Mouse (Mus musculus) liver, embryonic 14.5 days (tissue): Measurements from ENCODE around the gene Prrc2b. TPM values are rescaled to one million over a fixed set of nuclear protein-coding genes. Genes with fewer than 3 reads are reported as not detected.

Experiments
- ATAC-seq: fragments of 200-750 bp; cut with Nextera tagmentation; 2 replicates; pipeline ENCODE4 v1.8.0; 2017; ENCODE audit warnings: moderate number of reproducible peaks, mild to moderate bottlenecking, moderate library complexity; ENCODE audit not compliant: insufficient read depth
- DNase-seq, 3 experiments: peaks; one replicate each; pipeline ENCODE4 v3.0.0-alpha.2; 2012 to 2013; ENCODE audit warnings: low read depth in 3 of 3, low spot score in 3 of 3
- H3K27ac ChIP-seq: fragments of 300-500 bp; sonication (generic); 2 replicates; pipeline ENCODE4 v1.5.1; 2014; ENCODE audit warnings: moderate library complexity, mild to moderate bottlenecking, control low read depth, inconsistent platforms
- H3K27me3 ChIP-seq: fragments of 300-500 bp; sonication (generic); 2 replicates; pipeline ENCODE4 v1.6.1; 2014; ENCODE audit warnings: mild to moderate bottlenecking, low read length, moderate library complexity; ENCODE audit not compliant: control insufficient read depth, insufficient read depth
- H3K36me3 ChIP-seq: fragments of 300-500 bp; sonication (generic); replicated peaks from 2 replicates; pipeline ENCODE4 v1.6.1; 2014; ENCODE audit warnings: low read depth; ENCODE audit not compliant: control insufficient read depth, insufficient read depth
- H3K4me1 ChIP-seq, 2 experiments: fragments of 200-500 bp in 1 of 2; fragments of 300-500 bp in 1 of 2; sonication (generic) in 1 of 2; replicated peaks; 2 replicates each; pipeline ENCODE4 v1.6.1; 2012 to 2014; ENCODE audit warnings: antibody characterized with exemption in 1 of 2, inconsistent platforms in 1 of 2, low read length in 1 of 2; ENCODE audit not compliant: control insufficient read depth in 2 of 2, insufficient read depth in 2 of 2
- H3K4me2 ChIP-seq: fragments of 300-500 bp; sonication (generic); 2 replicates; pipeline ENCODE4 v1.6.1; 2014; ENCODE audit warnings: low read depth, mild to moderate bottlenecking, control low read depth, moderate library complexity
- H3K4me3 ChIP-seq, 2 experiments: fragments of 200-500 bp in 1 of 2; fragments of 300-500 bp in 1 of 2; sonication (generic) in 1 of 2; 2 replicates each; pipeline ENCODE4 v1.5.1; 2012 to 2014; ENCODE audit warnings: low read depth in 2 of 2, low read length in 2 of 2, mild to moderate bottlenecking in 2 of 2, control low read depth in 1 of 2, inconsistent platforms in 1 of 2, moderate library complexity in 1 of 2; ENCODE audit not compliant: insufficient read depth in 1 of 2
- H3K9ac ChIP-seq: fragments of 300-500 bp; sonication (generic); replicated peaks from 2 replicates; pipeline ENCODE4 v1.6.1; 2014; ENCODE audit warnings: mild to moderate bottlenecking, control low read depth, moderate library complexity
- H3K9me3 ChIP-seq: fragments of 300-500 bp; sonication (generic); 2 replicates; pipeline ENCODE4 v1.6.1; 2016; ENCODE audit warnings: low read length, mixed read lengths; ENCODE audit not compliant: control insufficient read depth
- CTCF ChIP-seq: IDR thresholded peaks from 2 replicates; pipeline ENCODE4 v1.5.1; 2016; ENCODE audit warnings: antibody characterized with exemption, low read depth, control low read depth
- EP300 ChIP-seq: IDR thresholded peaks from 2 replicates; pipeline ENCODE4 v1.6.1; 2016; ENCODE audit warnings: antibody characterized with exemption, low read depth
- WGBS: fragments of 180-500 bp; shearing (Covaris S2); extraction: QIAGEN DNeasy Blood & Tissue Kit; methylation state at CpG from one replicate; pipeline ENCODE4 v1.1.7; 2014; ENCODE audit not compliant: insufficient replicate concordance; 5-methylcytosine and 5-hydroxymethylcytosine counted together
- polyA plus RNA-seq, 2 experiments: library from polyadenylated mRNA; depleted of rRNA in 1 of 2; stranded (reverse) in 1 of 2; unstranded in 1 of 2; fragments of >200 nt; fragmentation: Nextera tagmentation in 1 of 2; extraction: Ambion mirVana in 1 of 2; gene quantifications; 2 replicates each; pipeline versions ENCODE4 v1.2.1 to v1.2.3; 2012 to 2014

The Prrc2b gene
- 6.7 and 7.6 TPM in 2 replicates for polyA plus RNA-seq (2012; rRNA removed)
- 6.2 and 10.6 TPM in 2 replicates for polyA plus RNA-seq (2014; fragmentation: Nextera tagmentation; extraction: Ambion mirVana)

DNA sequence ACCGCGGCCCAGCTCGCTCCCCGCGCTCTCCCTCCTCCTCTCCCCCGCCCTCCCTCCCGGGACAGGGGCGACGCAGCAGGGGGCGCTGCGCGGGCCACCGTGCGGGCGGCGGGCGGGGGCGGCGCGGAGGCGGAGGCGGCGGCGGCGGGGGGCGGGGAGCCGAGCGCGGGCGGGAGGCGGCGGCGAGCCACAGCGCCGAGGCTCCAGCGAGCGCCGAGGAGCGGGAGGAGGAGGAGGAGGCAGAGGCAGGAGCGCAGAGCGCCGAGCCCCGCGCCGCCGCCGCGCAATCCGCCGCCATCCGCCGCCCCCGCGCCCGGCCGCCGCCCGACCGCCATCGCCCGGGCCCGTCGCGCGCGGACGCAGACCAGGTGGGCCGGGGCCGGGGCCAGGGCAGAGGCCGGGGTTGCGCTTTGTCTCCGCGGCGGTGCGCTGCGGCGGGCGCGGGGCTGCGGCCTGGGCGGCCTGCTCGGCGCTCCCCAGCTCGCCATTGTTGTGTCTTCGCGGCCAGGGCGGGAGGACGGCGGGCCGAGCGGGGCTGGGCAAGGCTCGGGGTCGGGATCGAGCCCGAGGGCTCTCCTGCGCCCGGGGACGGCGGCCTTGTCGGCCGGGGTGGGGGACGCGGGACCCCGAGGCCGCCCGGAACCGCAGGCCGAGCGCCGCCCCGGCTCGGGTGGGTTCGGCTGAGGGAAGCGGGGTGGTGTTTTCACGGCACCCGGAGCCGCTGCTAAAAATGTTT is at the start of gene Prrc2b:
TSS of gene Prrc2b (plus strand) at position 159 of the 736 bp plus-strand sequence.
- DNase-seq (no peak), ATAC-seq (peak; percentile 69)
- H3K27ac ChIP-seq = peak within 1 kb of the TSS; percentile 87
- peak within 1 kb of the TSS; percentile 78 to 92 for H3K4me3 ChIP-seq
- H3K27me3 ChIP-seq = no peaks in the 10 kb centered on the region
- H3K9ac ChIP-seq = peak within 1 kb of the TSS; percentile 90
- peak within 1 kb of the TSS; percentile 86 for H3K4me2 ChIP-seq
- no peaks in the 10 kb centered on the region for H3K36me3 ChIP-seq
- WGBS = under 1% methylated on average over 82 of the region's 117 CpGs
- peak; percentile 43; the same call in 1 of the 2 replicates for TF ChIP-seq CTCF
- TF ChIP-seq EP300 = no peak
- H3K4me1 ChIP-seq = peaks cover 20 to 43% of the 10 kb centered on the region in 2 experiments
- no peaks in the 10 kb centered on the region for H3K9me3 ChIP-seq

DNA sequence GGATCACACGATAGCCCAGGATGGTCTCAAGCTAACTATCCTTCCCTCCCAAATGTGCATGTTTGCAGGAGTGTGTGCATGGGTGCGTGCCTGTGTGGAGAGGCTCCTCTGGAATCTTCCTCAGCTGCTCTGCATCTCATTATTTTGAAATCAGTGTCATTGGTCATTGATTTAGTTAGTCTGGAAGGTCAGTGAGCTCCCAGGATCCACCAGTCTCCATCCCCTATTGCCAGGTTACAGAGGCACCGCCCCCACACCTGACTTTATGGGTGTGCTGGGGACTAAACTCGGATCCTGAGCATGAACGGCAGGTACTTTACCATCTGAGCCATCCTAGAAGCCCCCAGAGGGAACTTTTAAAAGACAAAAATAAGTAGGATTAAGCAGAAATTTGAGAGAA is 47.9 kb upstream of the Prrc2b start:
- H3K4me3 ChIP-seq = no peak overlapping the region
- H3K27me3 ChIP-seq = no peaks in the 10 kb centered on the region
- H3K27ac ChIP-seq = no peak overlapping the region
- DNase-seq = no peak
- TF ChIP-seq EP300 = no peak
- TF ChIP-seq CTCF = no peak
- H3K9ac ChIP-seq = no peak overlapping the region
- peaks cover 9 to 18% of the 10 kb centered on the region in 2 experiments; a peak in 3 of 4 replicates for H3K4me1 ChIP-seq
- no peaks in the 10 kb centered on the region for H3K9me3 ChIP-seq
- ATAC-seq = no peak
- H3K4me2 ChIP-seq = no peak overlapping the region
- no peaks in the 10 kb centered on the region for H3K36me3 ChIP-seq
- 74% methylated on average over 5 of the region's 5 CpGs for WGBS

DNA sequence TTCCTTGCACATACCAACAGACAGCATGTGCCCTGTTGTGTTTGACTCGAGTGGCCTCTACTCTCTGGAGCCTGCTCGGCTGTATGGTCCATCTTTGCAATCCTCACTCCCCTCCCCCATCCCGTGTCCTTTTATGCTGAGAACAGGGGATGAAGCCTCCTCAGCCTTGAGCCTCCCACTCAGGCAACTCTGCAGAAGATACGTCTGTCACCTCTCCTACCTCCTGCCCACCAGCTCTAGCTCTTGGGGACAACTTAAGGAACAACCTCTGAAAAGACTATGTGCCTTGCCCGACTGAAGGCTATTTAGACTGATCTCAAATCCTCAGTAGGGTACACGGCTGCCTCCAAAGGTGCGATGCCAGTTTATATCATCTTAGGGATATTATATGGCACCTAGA is 47.3 kb upstream of the Prrc2b start:
- H3K4me3 ChIP-seq = no peak overlapping the region
- H3K27me3 ChIP-seq = no peaks in the 10 kb centered on the region
- ATAC-seq (no peak), DNase-seq (no peak)
- no peak overlapping the region for H3K9ac ChIP-seq
- no peak overlapping the region for H3K4me2 ChIP-seq
- H3K27ac ChIP-seq = no peak overlapping the region
- TF ChIP-seq CTCF = no peak
- no peak for TF ChIP-seq EP300
- 66% methylated on average over 7 of the region's 7 CpGs for WGBS
- H3K9me3 ChIP-seq = no peaks in the 10 kb centered on the region
- no peaks in the 10 kb centered on the region for H3K36me3 ChIP-seq
- H3K4me1 ChIP-seq = peaks cover 8 to 15% of the 10 kb centered on the region in 2 experiments; a peak in 3 of 4 replicates

DNA sequence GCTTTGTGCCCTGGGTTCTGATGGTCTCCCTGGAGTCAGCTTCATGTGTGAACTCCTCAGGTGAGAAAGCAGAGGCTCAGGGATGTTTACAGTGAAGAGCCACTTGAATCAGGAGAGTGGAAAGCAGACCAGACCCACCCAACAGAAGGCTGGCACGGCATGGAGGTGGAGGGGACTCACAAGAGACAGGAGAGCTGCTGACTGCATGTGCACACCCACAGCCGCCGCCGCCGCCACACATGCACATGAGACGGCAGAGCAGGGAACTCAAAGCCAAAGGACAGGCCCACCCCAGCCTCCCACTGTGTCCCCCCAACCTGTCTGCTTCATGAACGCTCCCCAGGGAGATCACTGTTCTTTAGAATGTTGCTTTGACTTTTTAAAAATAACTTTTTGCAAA is 46.8 kb upstream of the Prrc2b start:
- Histone ChIP-seq H3K4me1 (peaks cover 2 to 10% of the 10 kb centered on the region in 2 experiments; a peak in 3 of 4 replicates), H3K27ac (no peak overlapping the region), H3K4me2 (no peak overlapping the region), H3K4me3 (no peak overlapping the region), H3K27me3 (no peaks in the 10 kb centered on the region), H3K36me3 (no peaks in the 10 kb centered on the region), H3K9ac (no peak overlapping the region), H3K9me3 (no peaks in the 10 kb centered on the region)
- DNase-seq (no peak), ATAC-seq (no peak)
- TF ChIP-seq EP300 = no peak
- TF ChIP-seq CTCF = no peak
- 81% methylated on average over 7 of the region's 7 CpGs for WGBS

DNA sequence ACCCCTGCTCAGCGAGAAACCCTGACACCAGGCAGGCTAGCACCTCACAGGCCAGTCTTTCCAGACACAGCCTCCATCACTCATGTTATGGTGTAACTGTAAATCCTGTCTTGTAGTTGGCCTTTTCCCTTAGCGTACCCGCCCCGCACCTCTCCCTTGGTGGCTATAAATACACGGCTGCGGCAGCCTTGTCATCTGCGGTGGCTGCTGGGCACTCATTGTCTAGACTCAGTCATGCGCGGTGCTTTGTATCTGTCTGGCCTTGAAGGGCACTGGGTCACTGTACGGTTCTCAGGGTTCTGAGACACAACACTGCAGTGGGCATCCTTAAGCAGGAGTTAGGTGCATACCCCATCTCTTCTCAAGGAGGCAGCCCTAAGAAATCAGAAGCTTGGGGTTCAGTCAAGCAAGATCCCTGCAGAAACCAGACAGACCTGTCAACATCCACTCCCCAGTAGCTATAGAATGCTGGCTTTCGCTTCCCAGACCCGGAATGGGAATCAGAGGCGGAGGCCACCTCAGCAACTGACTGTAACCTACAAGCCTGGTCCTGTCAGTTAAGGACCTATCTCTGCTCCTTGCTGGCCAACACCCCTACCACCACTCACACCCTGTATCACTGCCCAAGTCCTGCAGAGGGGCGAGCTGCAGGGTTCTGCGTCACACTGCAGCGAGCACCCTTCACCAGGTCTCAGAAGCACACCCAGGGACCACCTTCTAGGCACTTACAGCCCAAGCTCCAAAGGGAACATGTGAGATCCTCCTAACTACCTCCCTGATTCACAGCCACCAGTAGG is 45.6 kb upstream of the Prrc2b start:
- Histone ChIP-seq H3K4me1 (peaks cover 2 to 7% of the 10 kb centered on the region in 2 experiments; a peak in 3 of 4 replicates), H3K9ac (no peak overlapping the region), H3K9me3 (no peaks in the 10 kb centered on the region), H3K4me2 (no peak overlapping the region), H3K27ac (no peak overlapping the region), H3K36me3 (no peaks in the 10 kb centered on the region), H3K4me3 (no peak overlapping the region), H3K27me3 (no peaks in the 10 kb centered on the region)
- 76% methylated on average over 16 of the region's 16 CpGs for WGBS
- TF ChIP-seq EP300 (no peak), CTCF (no peak)
- ATAC-seq = peak; percentile 32; the same call in 1 of the 2 replicates
- DNase-seq = no peak
